ENCODE assay signal across 12 mouse cellular contexts in genomic region chr7:48897539-48898163, GRCm38 (mm10). TPM values are rescaled to one million over a fixed set of nuclear protein-coding genes. Genes with fewer than 3 reads are reported as not detected.
A peak's percentile ranks its signal among the peaks of the same experiment; 100 is the strongest.
DNase-seq lines count a peak whose midpoint lies in the region; ATAC-seq lines count a peak whose summit lies in the region.
"Had no signal": no experiment of that assay in that cellular context is flagged by ENCODE, and none has a peak within 500 bp of the region (broad histone marks: within the 10 kb centered on the region; RNA-seq: fewer than 3 reads in every experiment).

No protein-coding gene starts in this region.

- H3K9ac ChIP-seq in heart, embryonic 16.5 days (ENCODE audit: low read length) = no peak overlapping the region; the same call in 1 of the 2 replicates
- no peak overlapping the region for H3K9ac ChIP-seq in forebrain, embryonic 16.5 days (replicated peaks; ENCODE audit: low read depth, low read length)
- H3K9ac ChIP-seq: liver, embryonic 12.5 days had no signal

- H3K4me1 ChIP-seq in heart, embryonic 16.5 days (ENCODE audit: control insufficient read depth, insufficient read depth, low read length) = peaks cover 52% of the 10 kb centered on the region
- peaks cover 15% of the 10 kb centered on the region for H3K4me1 ChIP-seq in forebrain, embryonic 16.5 days (replicated peaks; ENCODE audit: control insufficient read depth, insufficient read depth, low read length)

- no peaks in the 10 kb centered on the region for H3K27me3 ChIP-seq in heart, embryonic 16.5 days (ENCODE audit: control insufficient read depth, insufficient read depth, low read length)
- H3K27me3 ChIP-seq in forebrain, embryonic 16.5 days (replicated peaks; ENCODE audit: control insufficient read depth, insufficient read depth, low read length) = peaks cover 8% of the 10 kb centered on the region; the same call in 1 of the 2 replicates

- H3K4me3 ChIP-seq in heart, embryonic 16.5 days (ENCODE audit: low read length) = no peak overlapping the region
- no peak overlapping the region for H3K4me3 ChIP-seq in forebrain, embryonic 16.5 days (replicated peaks; ENCODE audit: low read length)
- H3K4me3 ChIP-seq: layer of hippocampus, adult 2 months; liver, embryonic 12.5 days had no signal

- no peak for ATAC-seq in heart, embryonic 16.5 days (replicated peaks; ENCODE audit: extremely low read depth, insufficient read depth, low FRiP score)
- peak; percentile 18; the same call in 1 of the 2 replicates for ATAC-seq in forebrain, embryonic 16.5 days
- no peak for ATAC-seq in granulocyte monocyte progenitor cell, adult 5-6 weeks (replicated peaks; ENCODE audit: poor library complexity, severe bottlenecking)
- ATAC-seq: liver, embryonic 12.5 days had no signal

- no peak overlapping the region for H3K4me2 ChIP-seq in heart, embryonic 16.5 days (ENCODE audit: low read depth, low read length)
- peak overlapping the region; percentile 14; the same call in 1 of the 2 replicates for H3K4me2 ChIP-seq in forebrain, embryonic 16.5 days (ENCODE audit: low read length)
- H3K4me2 ChIP-seq: liver, embryonic 12.5 days had no signal

- no peaks in the 10 kb centered on the region for H3K36me3 ChIP-seq in heart, embryonic 16.5 days (ENCODE audit: control insufficient read depth, insufficient read depth)
- no peaks in the 10 kb centered on the region for H3K36me3 ChIP-seq in forebrain, embryonic 16.5 days (ENCODE audit: control insufficient read depth, insufficient read depth)
- H3K36me3 ChIP-seq: liver, embryonic 12.5 days had no signal

- no peaks in the 10 kb centered on the region for H3K9me3 ChIP-seq in heart, embryonic 16.5 days (replicated peaks; ENCODE audit: control insufficient read depth, low read length)
- no peaks in the 10 kb centered on the region for H3K9me3 ChIP-seq in forebrain, embryonic 16.5 days (ENCODE audit: control insufficient read depth, low read length)
- H3K9me3 ChIP-seq: liver, embryonic 12.5 days had no signal

- H3K27ac ChIP-seq in heart, embryonic 16.5 days (ENCODE audit: low read length) = peak overlapping the region; percentile 31; the same call in 1 of the 2 replicates
- no peak overlapping the region for H3K27ac ChIP-seq in forebrain, embryonic 16.5 days (ENCODE audit: low read length)
- H3K27ac ChIP-seq: layer of hippocampus, adult 2 months; liver, embryonic 12.5 days had no signal

- WGBS in heart, embryonic 16.5 days = 72% methylated on average over 24 of the region's 24 CpGs
- 7% methylated on average over 24 of the region's 24 CpGs for WGBS in forebrain, embryonic 16.5 days

- DNase-seq in heart, adult 8-10 months (ENCODE audit: low spot score) = no peak
- DNase-seq in R1 (ENCODE audit: low read depth, low spot score) = peak; percentile 64
- DNase-seq in mesoderm, embryonic 11.5 days (ENCODE audit: low read depth, low spot score) = peak; percentile 74
- no peak for DNase-seq in cerebellum, adult 18-20 months
- DNase-seq in layer of hippocampus, postnatal 10 days (ENCODE audit: low spot score in 2 of 2) = no peak
- DNase-seq: right cerebral cortex, postnatal 14 days; thymus, adult 18-20 months had no signal

RNA-seq across cellular contexts. Expression of gene Nav2, which starts 10.9 kb away (rescaled TPM):
- polyA plus RNA-seq in heart, embryonic 16.5 days (2015; fragmentation: Nextera tagmentation; extraction: Ambion mirVana) = 33.9 and 34.2 TPM in 2 replicates
- 10 to 100 TPM; 31.3 to 55.8 (median 41.0) TPM for total RNA-seq in heart, adult 8-10 months (2022)
- polyA plus RNA-seq in forebrain, embryonic 16.5 days (2015; fragmentation: Nextera tagmentation; extraction: Ambion mirVana) = 22.0 and 35.2 TPM in 2 replicates
- 31.9 and 38.7 TPM in 2 replicates for total RNA-seq in granulocyte monocyte progenitor cell, adult 5-6 weeks (2014; fragmentation: Nextera tagmentation)
- total RNA-seq in granulocyte monocyte progenitor cell, adult 5-6 weeks (2017) = 18.2 and 26.1 TPM in 2 replicates
- total RNA-seq in layer of hippocampus, postnatal 10 days (2021) = 100 to 1,000 TPM; 103 to 126 TPM

RNA-seq across cellular contexts. Expression of gene E2f8, which starts 16.3 kb away (rescaled TPM):
- polyA plus RNA-seq in heart, embryonic 16.5 days (2015; fragmentation: Nextera tagmentation; extraction: Ambion mirVana) = 15.9 and 17.7 TPM in 2 replicates
- total RNA-seq in heart, adult 8-10 months (2022) = 1 to 10 TPM in 3 of 4 experiments, under 1 TPM in 1; 0.87 to 2.1 (median 1.2) TPM
- polyA plus RNA-seq in forebrain, embryonic 16.5 days (2015; fragmentation: Nextera tagmentation; extraction: Ambion mirVana) = 4.8 and 5.7 TPM in 2 replicates
- 92.7 and 99.0 TPM in 2 replicates for total RNA-seq in granulocyte monocyte progenitor cell, adult 5-6 weeks (2014; fragmentation: Nextera tagmentation)
- total RNA-seq in granulocyte monocyte progenitor cell, adult 5-6 weeks (2017) = 29.6 and 41.6 TPM in 2 replicates
- 1 to 10 TPM; 1.3 to 2.4 TPM for total RNA-seq in layer of hippocampus, postnatal 10 days (2021)

RNA-seq across cellular contexts. Expression of gene Csrp3, which starts 49.8 kb away (rescaled TPM):
- polyA plus RNA-seq in heart, embryonic 16.5 days (2015; fragmentation: Nextera tagmentation; extraction: Ambion mirVana) = 1,973 and 1,982 TPM in 2 replicates
- total RNA-seq in heart, adult 8-10 months (2022) = 1,000 to 10,000 TPM; 2,121 to 2,549 (median 2,255) TPM
- not detected in 2 replicates for polyA plus RNA-seq in forebrain, embryonic 16.5 days (2015; fragmentation: Nextera tagmentation; extraction: Ambion mirVana)
- total RNA-seq in granulocyte monocyte progenitor cell, adult 5-6 weeks (2014; fragmentation: Nextera tagmentation) = 5.2 and 9.5 TPM in 2 replicates
- total RNA-seq in granulocyte monocyte progenitor cell, adult 5-6 weeks (2017) = 6.3 and 7.1 TPM in 2 replicates
- total RNA-seq in layer of hippocampus, postnatal 10 days (2021) = not detected
- total RNA-seq: layer of hippocampus, adult 2 months had no signal

Comparison
In these comparisons a context has a peak if more than half of its experiments do, and no peak if none do; other contexts are left out.
1. DNase-seq: peak in R1 (single experiment) and mesoderm, embryonic 11.5 days (single experiment); none in heart, adult 8-10 months (single experiment), cerebellum, adult 18-20 months (0 of 2) and layer of hippocampus, postnatal 10 days (0 of 2).
2. RNA of gene E2f8, which starts 16.3 kb away (total RNA-seq): 29.6 to 99.0 TPM in granulocyte monocyte progenitor cell, adult 5-6 weeks; 1.3 to 2.4 TPM in layer of hippocampus, postnatal 10 days and 0.87 to 2.1 TPM in heart, adult 8-10 months; every median in the first group is over 4 times any median in the second.
3. RNA of gene Csrp3, which starts 49.8 kb away (total RNA-seq): 2,121 to 2,549 TPM in heart, adult 8-10 months; 5.2 to 9.5 TPM in granulocyte monocyte progenitor cell, adult 5-6 weeks and not detected in layer of hippocampus, postnatal 10 days; every median in the first group is over 100 times any median in the second.